Mouse (Mus musculus) small intestine, adult 2 months (tissue): Measurements from ENCODE around the gene Uvrag. TPM values are rescaled to one million over a fixed set of nuclear protein-coding genes. Genes with fewer than 3 reads are reported as not detected.

ENCODE experiments used
- H3K27ac ChIP-seq: fragments of 200-500 bp; 2 replicates; pipeline ENCODE4 v1.5.1; 2012; ENCODE audit warnings: low read depth, low read length, control low read depth, inconsistent platforms; ENCODE audit not compliant: insufficient read depth
- H3K27me3 ChIP-seq: fragments of 200-500 bp; 2 replicates; pipeline ENCODE4 v1.6.1; 2012; ENCODE audit warnings: mild to moderate bottlenecking, moderate library complexity, low read length, inconsistent platforms; ENCODE audit not compliant: control insufficient read depth, insufficient read depth
- H3K36me3 ChIP-seq: fragments of 200-500 bp; 2 replicates; pipeline ENCODE4 v1.6.1; 2012; ENCODE audit warnings: mild to moderate bottlenecking, low read length, control low read depth, inconsistent platforms; ENCODE audit not compliant: control insufficient read depth, insufficient read depth
- H3K4me1 ChIP-seq: fragments of 200-500 bp; 2 replicates; pipeline ENCODE4 v1.6.1; 2012; ENCODE audit warnings: low read length, inconsistent platforms, mixed read lengths; ENCODE audit not compliant: control insufficient read depth, insufficient read depth, insufficient read length
- H3K4me3 ChIP-seq: fragments of 200-500 bp; 2 replicates; pipeline ENCODE4 v1.5.1; 2012; ENCODE audit warnings: low read depth, mild to moderate bottlenecking, control low read depth, inconsistent platforms, low read length, moderate library complexity
- CTCF ChIP-seq: fragments of 200-500 bp; IDR thresholded peaks from 2 replicates; pipeline ENCODE4 v1.5.1; 2012; ENCODE audit warnings: low read depth, mild to moderate bottlenecking, control low read depth, inconsistent platforms, low read length, moderate library complexity, mixed read lengths; ENCODE audit not compliant: insufficient replicate concordance, insufficient read length; ENCODE audit errors: extremely low read depth
- POLR2A ChIP-seq: fragments of 200-500 bp; IDR thresholded peaks from 2 replicates; pipeline ENCODE4 v1.6.1; 2012; ENCODE audit warnings: low read depth, mild to moderate bottlenecking, control low read depth, inconsistent platforms, low read length, moderate library complexity
- WGBS: fragments of 180-500 bp; shearing (Covaris S2); methylation state at CpG from one replicate; pipeline ENCODE4 v1.1.7; 2018; 5-methylcytosine and 5-hydroxymethylcytosine counted together
- polyA plus RNA-seq: library from polyadenylated mRNA; depleted of rRNA; stranded (reverse); fragments of >200 nt; gene quantifications from 2 replicates; pipeline ENCODE4 v1.2.3, GENCODE M21; 2012

Gene Uvrag
- polyA plus RNA-seq, 1 experiment = 28.2 TPM

DNA sequence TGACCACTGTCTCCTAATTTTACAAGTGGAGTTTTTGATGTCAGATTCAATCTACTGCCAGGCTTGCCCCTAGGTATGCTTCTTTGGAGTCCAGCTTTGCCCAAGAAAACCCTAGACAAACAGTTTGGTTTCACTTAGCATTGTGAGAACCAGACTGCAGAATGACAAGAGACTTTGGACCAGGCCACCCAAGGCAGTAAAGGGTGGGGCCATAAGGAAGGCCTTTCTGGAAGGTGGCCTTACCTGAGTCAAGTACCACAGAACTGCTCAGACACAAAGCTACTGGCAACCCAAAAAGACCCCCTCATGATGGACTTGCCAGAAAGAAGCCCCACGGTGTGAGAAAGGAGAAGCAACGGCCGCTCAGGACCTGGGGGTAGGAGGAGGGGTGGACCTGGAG lies 297.9 kb downstream of the Uvrag start:
- WGBS = 74% methylated on average over 3 of the region's 3 CpGs

GRCm38 (mm10) chr7:98841802-98842201 lies 299.1 kb downstream of the Uvrag start:
- TF ChIP-seq POLR2A (no peak), CTCF (no peak)
- Histone ChIP-seq H3K4me1 (peaks cover 25% of the 10 kb centered on the region), H3K27ac (no peak overlapping the region), H3K36me3 (no peaks in the 10 kb centered on the region), H3K4me3 (no peak overlapping the region), H3K27me3 (peaks cover 22% of the 10 kb centered on the region)
- 42% methylated on average over 3 of the region's 3 CpGs for WGBS

More for the DNA sequence above, 297.9 kb downstream of the Uvrag start:
- peaks cover 23% of the 10 kb centered on the region for H3K4me1 ChIP-seq
- no peak overlapping the region for H3K4me3 ChIP-seq
- H3K27me3 ChIP-seq = peaks cover 13% of the 10 kb centered on the region; the same call in 1 of the 2 replicates
- H3K27ac ChIP-seq = no peak overlapping the region
- TF ChIP-seq CTCF (no peak), POLR2A (no peak)
- no peaks in the 10 kb centered on the region for H3K36me3 ChIP-seq

- Histone ChIP-seq H3K4me1 (peaks cover 34% of the 10 kb centered on the region), H3K27ac (no peak overlapping the region), H3K27me3 (peaks cover 32% of the 10 kb centered on the region), H3K36me3 (no peaks in the 10 kb centered on the region), H3K4me3 (no peak overlapping the region)
- no peak for TF ChIP-seq CTCF
- TF ChIP-seq POLR2A = no peak
- WGBS = 70% methylated on average over 3 of the region's 3 CpGs
Observed at GRCm38 (mm10) chr7:98840771-98841170, 300.2 kb downstream of the Uvrag start.

DNA sequence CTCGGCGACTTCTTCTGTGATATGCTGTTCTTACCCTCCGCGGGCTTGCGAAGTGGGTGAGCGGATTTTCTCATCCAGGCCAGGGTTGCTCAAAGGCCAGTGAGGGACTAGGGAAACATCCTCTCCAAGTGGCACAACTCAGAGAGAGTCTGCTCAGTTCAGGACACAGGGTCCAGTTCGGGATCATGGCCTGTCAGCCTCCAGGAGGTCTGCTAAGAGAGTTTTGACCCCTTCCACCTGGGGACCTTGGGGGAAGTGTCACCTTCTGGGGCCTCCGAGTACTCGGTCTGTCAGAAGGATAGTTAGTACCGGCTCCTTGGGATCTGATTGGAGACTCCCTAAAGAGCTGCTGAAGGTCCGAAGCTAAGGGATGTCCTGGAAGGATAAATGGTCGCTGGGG lies 301.6 kb downstream of the Uvrag start:
- peak overlapping the region; percentile 55 for H3K4me3 ChIP-seq
- TF ChIP-seq POLR2A (no peak), CTCF (no peak)
- H3K27ac ChIP-seq = no peak overlapping the region
- H3K36me3 ChIP-seq = no peaks in the 10 kb centered on the region
- WGBS = 16% methylated on average over 12 of the region's 12 CpGs
- peaks cover 47% of the 10 kb centered on the region for H3K4me1 ChIP-seq
- H3K27me3 ChIP-seq = peaks cover 46% of the 10 kb centered on the region

GRCm38 (mm10) chr7:98838729-98839141 lies 302.2 kb downstream of the Uvrag start:
- H3K36me3 ChIP-seq = no peaks in the 10 kb centered on the region
- WGBS = under 1% methylated on average over 48 of the region's 48 CpGs
- peaks cover 46% of the 10 kb centered on the region for H3K4me1 ChIP-seq
- peaks cover 52% of the 10 kb centered on the region for H3K27me3 ChIP-seq
- H3K4me3 ChIP-seq = peak overlapping the region; percentile 55
- TF ChIP-seq POLR2A = no peak
- TF ChIP-seq CTCF = no peak
- H3K27ac ChIP-seq = no peak overlapping the region

DNA sequence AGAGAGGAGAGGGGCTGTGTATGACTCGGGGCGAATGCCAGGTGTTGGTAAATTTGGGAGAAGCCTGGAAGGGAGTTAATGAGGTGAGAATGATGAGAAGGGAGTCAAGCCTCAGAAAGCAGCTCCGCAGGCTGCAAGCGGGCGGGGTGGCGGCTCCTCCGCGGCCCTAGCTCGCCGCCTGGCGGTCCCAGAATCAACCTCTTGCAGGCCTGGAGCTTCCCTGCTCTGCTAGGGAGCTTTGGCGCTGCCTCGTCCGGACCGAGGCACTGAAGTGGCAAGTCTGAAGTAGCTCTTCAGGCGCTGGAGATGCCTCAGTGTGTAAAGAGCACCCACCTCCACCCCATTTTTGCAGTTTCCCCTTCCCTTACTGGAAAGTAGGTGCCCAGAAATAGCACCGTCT lies 303.0 kb downstream of the Uvrag start:
- Histone ChIP-seq H3K4me1 (peaks cover 39% of the 10 kb centered on the region), H3K4me3 (peak overlapping the region; percentile 9; the same call in 1 of the 2 replicates), H3K27ac (no peak overlapping the region), H3K36me3 (no peaks in the 10 kb centered on the region), H3K27me3 (peaks cover 52% of the 10 kb centered on the region)
- TF ChIP-seq CTCF (peak; percentile 71), POLR2A (no peak)
- WGBS = under 1% methylated on average over 17 of the region's 17 CpGs

DNA sequence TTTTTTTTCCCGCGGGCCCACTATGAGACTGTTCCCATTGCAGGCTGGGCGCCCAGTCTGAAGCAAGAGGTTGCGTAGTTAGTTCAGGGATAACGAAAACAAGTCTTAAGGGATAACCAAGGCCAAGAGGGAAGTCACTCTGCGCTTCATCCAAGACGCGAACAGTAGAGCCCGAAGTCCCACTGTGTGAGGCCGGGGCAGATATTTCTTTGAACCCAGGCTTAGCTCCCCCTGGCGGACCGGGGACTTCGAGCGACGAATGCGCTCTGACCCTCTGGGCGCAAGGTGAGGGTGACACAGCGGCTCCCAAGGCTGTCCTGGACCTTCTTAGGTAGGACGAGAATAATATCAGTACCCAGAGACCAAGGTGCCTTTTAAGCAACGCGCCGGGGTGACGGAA lies 304.3 kb downstream of the Uvrag start:
- H3K4me3 ChIP-seq = peak overlapping the region; percentile 63

More for the DNA sequence above, 304.3 kb downstream of the Uvrag start:
- H3K27me3 ChIP-seq = peaks cover 57% of the 10 kb centered on the region
- H3K36me3 ChIP-seq = no peaks in the 10 kb centered on the region
- peaks cover 32% of the 10 kb centered on the region for H3K4me1 ChIP-seq
- no peak for TF ChIP-seq POLR2A
- peak; percentile 47; the same call in 1 of the 2 replicates for TF ChIP-seq CTCF
- H3K27ac ChIP-seq = no peak overlapping the region
- 3% methylated on average over 23 of the region's 23 CpGs for WGBS
